Mouse (Mus musculus) activated CD4-positive, CD25-positive, alpha-beta regulatory T cell (primary cell): Measurements from ENCODE around the gene Tmco4. TPM values are rescaled to one million over a fixed set of nuclear protein-coding genes. Genes with fewer than 3 reads are reported as not detected.

Experiments used
- polyA plus RNA-seq, 2 experiments: library from polyadenylated mRNA; unstranded; fragments of 100-300 nt; shearing (Covaris generic); gene quantifications; one replicate each; pipeline ENCODE4 v1.2.1; 2017

The Tmco4 gene
- polyA plus RNA-seq: 10 to 100 TPM; 28.2 to 30.8 TPM

DNA sequence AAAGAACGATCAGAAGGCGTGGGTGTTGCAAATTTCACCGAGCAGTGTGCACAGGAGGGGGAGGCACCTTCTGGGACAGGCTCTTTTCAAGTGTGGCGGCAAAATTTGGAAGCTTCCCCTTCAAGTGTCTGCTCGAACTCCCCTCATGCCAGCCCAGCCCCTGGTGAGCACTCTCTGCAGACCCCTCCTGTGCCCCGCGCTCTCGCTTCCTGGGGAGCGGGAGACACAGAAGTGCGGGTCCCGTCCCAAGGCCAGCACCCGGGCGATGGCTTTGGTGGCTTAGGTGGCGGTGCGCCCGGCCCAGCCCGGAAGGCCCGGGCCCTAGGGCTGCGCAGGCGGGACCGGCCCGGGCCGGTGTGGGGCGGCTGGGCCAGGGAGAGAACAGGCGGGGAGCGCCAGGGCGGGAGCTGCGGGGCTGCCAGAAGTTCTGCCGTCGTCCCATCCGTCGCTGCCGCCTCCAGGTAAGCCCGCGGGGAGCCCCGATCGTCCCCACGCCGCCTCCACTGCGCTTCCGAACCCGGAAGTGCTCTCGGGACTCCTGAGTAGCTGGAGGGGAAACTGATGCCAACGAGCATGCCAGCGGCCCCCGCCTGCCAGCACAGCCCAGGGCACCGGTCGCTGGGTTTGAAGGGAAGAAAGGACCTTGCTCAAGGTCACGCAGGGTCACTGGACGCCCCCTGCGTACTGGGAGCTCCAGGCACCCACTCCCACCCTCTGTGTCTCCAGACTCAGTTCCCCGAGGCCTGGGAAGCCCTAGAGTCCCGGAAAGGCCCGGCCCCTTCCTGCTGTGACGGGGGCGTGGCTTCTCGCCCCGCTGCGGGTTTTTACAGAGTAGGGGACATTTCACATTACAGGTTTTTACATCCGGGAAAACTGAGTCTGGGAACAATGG is at the start of gene Tmco4:
Tmco4 (plus strand) TSS at position 62 of the 892 bp plus-strand sequence.

DNA sequence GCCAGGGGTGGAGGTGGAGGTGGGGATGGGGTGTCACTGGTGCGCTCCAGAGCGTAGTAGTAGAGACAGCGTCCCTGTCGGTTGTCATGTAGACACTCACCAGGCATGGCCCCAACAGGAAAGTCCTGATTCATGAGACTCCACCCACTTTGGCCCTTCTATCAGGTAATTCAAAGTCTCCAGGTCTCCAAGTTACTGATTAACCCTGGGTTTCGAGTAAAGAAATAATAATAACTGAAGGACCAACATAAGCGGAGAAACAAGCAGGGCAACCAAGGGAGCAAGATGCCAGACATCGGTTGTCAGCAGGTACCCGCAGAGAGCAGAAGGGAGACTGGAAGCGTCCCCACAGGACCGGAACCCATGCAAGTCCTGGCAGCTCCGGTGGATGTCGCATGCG is 5.8 kb upstream of the Tmco4 start, which contains the start of gene Rnf186:
Rnf186 (plus strand) TSS at position 247 of the 400 bp plus-strand sequence.

DNA sequence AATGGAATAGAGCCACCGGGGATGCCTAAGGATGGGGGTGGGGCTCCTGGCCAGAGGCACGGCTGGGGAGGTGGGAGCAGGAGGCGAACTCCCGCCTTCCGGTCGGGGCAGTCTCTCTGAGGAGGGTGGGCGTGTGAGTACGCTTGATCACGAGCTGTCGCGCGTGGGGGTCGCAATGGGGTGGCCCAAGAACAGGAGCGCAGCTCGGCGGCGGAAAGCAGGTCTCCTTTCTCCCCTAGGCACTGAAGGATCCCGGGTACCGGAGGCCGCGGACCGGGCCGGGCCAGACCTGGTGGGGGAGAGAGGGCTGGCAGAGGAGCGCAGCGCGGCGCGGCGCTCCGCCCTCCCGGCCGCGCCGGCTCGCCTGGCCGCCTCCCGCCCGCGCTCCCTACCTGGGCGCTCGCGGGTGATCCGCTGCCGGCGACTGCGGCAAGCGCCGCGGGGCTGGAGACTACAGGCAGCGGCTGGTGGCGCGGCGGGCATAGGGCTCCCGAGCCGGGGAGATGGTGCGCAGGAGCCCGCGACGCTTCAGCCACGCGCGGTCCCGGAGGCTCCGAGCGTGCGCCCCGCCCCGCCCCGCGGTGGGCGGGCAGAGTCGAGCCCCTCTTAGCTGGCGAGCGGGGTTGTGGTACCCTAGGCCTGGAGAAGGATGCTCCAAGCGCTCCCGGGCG is 102.5 kb downstream of the Tmco4 start, which contains the start of gene Htr6:
Htr6 (minus strand) TSS at position 530 of the 671 bp plus-strand sequence.

DNA sequence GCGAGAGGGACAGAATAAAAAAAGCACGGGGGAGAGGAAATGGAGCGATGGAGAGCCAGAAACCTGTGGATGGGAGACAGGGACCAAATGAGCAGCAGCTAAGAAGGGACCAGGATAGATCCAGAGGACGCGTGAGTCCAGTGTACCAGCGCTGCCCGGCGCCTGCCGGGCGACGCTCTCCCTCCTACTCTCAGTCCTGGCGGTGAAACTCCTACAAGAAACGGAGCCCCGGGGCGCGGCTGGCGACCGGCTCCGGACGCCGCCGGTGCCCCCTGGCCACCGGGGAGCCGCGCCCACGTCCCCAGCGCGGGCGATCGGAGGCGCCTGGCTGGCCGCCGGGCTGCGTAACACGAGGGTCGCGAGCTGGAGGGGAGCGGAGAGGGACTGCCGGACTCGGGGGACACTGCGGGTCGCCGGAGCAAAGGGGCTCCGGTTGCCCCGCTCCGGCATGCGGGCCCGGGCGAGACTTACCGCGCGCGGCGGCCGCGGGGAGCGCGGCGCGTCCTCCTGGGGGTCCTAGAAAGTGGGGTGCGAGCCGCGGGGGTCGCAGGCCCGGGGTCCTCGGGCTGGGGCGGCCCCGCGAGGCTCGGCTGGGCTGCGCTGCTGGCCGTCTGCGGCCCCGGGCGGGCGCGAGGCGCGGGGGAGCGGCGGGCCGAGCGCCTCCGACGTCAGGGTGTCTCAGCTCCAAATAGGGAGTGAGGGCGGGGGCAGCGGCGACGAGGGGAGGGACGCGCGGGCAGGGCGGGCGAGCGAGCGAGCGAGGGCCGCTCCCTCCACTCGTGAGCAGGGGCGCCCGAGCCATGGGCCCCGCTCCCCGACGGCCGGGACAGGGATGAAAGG is 119.9 kb downstream of the Tmco4 start, which contains the start of gene Nbl1:
Nbl1 (minus strand) TSS at position 638 of the 840 bp plus-strand sequence.

Other genes with a start within 250 kb of the Tmco4 start
- gene Pla2g2c, start 248.1 kb upstream of the Tmco4 start, polyA plus RNA-seq: not detected
- gene Ubxn10, start 235.7 kb upstream of the Tmco4 start, polyA plus RNA-seq: under 1 TPM in 1 of 2 experiments, not detected in 1; 0.47 TPM
- gene Pla2g2f, start 215.3 kb upstream of the Tmco4 start, polyA plus RNA-seq: not detected
- gene Pla2g2d, start 197.2 kb upstream of the Tmco4 start, polyA plus RNA-seq: 1 to 10 TPM; 2.5 to 3.8 TPM
- gene Pla2g5, start 109.4 kb upstream of the Tmco4 start, polyA plus RNA-seq: not detected
- not detected for gene Gm13030, start 98.9 kb upstream of the Tmco4 start, polyA plus RNA-seq
- gene Pla2g2e, start 94.9 kb upstream of the Tmco4 start, polyA plus RNA-seq: not detected
- gene Otud3, start 58.9 kb upstream of the Tmco4 start, polyA plus RNA-seq: 1 to 10 TPM; 4.2 to 4.7 TPM
- under 1 TPM in 1 of 2 experiments, not detected in 1; 0.14 TPM for gene Rnf186, start 5.8 kb upstream of the Tmco4 start, polyA plus RNA-seq
- under 1 TPM in 1 of 2 experiments, not detected in 1; 0.12 TPM for gene Htr6, start 102.7 kb downstream of the Tmco4 start, polyA plus RNA-seq
- gene Nbl1, start 120.1 kb downstream of the Tmco4 start, polyA plus RNA-seq: under 1 TPM; 0.26 to 0.52 TPM
- 100 to 1,000 TPM; 452 to 469 TPM for gene Minos1, start 158.2 kb downstream of the Tmco4 start, polyA plus RNA-seq
- 100 to 1,000 TPM; 688 to 813 TPM for gene Capzb, start 220.0 kb downstream of the Tmco4 start, polyA plus RNA-seq